Mouse (Mus musculus) C2C12 (cell line): ENCODE measurements around the gene Tmem117.

Source experiments
- CEBPB ChIP-seq: IDR thresholded peaks from one replicate; pipeline ENCODE4 v1.6.1; 2011; ENCODE audit warnings: low read depth, mild to moderate bottlenecking, control low read depth, moderate library complexity
- CTCF ChIP-seq: IDR thresholded peaks from one replicate; pipeline ENCODE4 v1.5.1; 2011; ENCODE audit not compliant: control insufficient read depth, insufficient read depth, insufficient read length
- FOSL1 ChIP-seq: IDR thresholded peaks from one replicate; pipeline ENCODE4 v1.8.0; 2011; ENCODE audit warnings: mild to moderate bottlenecking, low read length; ENCODE audit not compliant: poor library complexity, insufficient read depth, severe bottlenecking
- MYOG ChIP-seq: IDR thresholded peaks from one replicate; pipeline ENCODE4 v1.6.1; 2011; ENCODE audit not compliant: control insufficient read depth, insufficient read length; ENCODE audit errors: extremely low read depth
- USF1 ChIP-seq: IDR thresholded peaks from one replicate; pipeline ENCODE4 v1.6.1; 2011; ENCODE audit warnings: low read depth, mild to moderate bottlenecking, control low read depth, moderate library complexity

- TF ChIP-seq MYOG (no peak), CTCF (no peak), USF1 (no peak), FOSL1 (no peak), CEBPB (no peak)
Observed at GRCm38 (mm10) chr15:95042437-95042836, 413.4 kb downstream of the Tmem117 start.
